Mouse (Mus musculus) midbrain, embryonic 10.5 days (tissue): Measurements from ENCODE around the gene Cfd. TPM values are rescaled to one million over a fixed set of nuclear protein-coding genes. Genes with fewer than 3 reads are reported as not detected.
A peak's percentile ranks its signal among the peaks of the same experiment; 100 is the strongest.

ENCODE experiments used
- DNase-seq: peaks from one replicate; pipeline ENCODE4 v3.0.0-alpha.2; 2017; ENCODE audit warnings: low spot score
- H3K27ac ChIP-seq: fragments of 300-500 bp; sonication (generic); replicated peaks from 2 replicates; pipeline ENCODE4 v1.5.1; 2016; ENCODE audit warnings: mild to moderate bottlenecking
- H3K27me3 ChIP-seq: fragments of 300-500 bp; sonication (generic); 2 replicates; pipeline ENCODE4 v1.6.1; 2016; ENCODE audit warnings: low read depth, mild to moderate bottlenecking; ENCODE audit not compliant: poor library complexity, severe bottlenecking
- H3K36me3 ChIP-seq: fragments of 300-500 bp; sonication (generic); 2 replicates; pipeline ENCODE4 v1.6.1; 2016; ENCODE audit warnings: mild to moderate bottlenecking, moderate library complexity
- H3K4me1 ChIP-seq: fragments of 300-500 bp; sonication (generic); 2 replicates; pipeline ENCODE4 v1.6.1; 2016
- H3K4me3 ChIP-seq: fragments of 300-500 bp; sonication (generic); 2 replicates; pipeline ENCODE4 v1.5.1; 2016; ENCODE audit warnings: mild to moderate bottlenecking, moderate library complexity
- H3K9me3 ChIP-seq: fragments of 300-500 bp; sonication (generic); replicated peaks from 2 replicates; pipeline ENCODE4 v1.6.1; 2016; ENCODE audit warnings: mild to moderate bottlenecking
- WGBS: fragments of 180-500 bp; shearing (Covaris S2); methylation state at CpG from one replicate; pipeline ENCODE4 v1.1.7; 2016; 5-methylcytosine and 5-hydroxymethylcytosine counted together
- polyA plus RNA-seq: library from polyadenylated mRNA; unstranded; fragments of >200 nt; fragmentation: Nextera tagmentation; extraction: Ambion mirVana; gene quantifications from 2 replicates; pipeline ENCODE4 v1.2.1, GENCODE M21; 2016

Gene Cfd
- polyA plus RNA-seq, 1 experiment from 2014 or later: not detected

DNA sequence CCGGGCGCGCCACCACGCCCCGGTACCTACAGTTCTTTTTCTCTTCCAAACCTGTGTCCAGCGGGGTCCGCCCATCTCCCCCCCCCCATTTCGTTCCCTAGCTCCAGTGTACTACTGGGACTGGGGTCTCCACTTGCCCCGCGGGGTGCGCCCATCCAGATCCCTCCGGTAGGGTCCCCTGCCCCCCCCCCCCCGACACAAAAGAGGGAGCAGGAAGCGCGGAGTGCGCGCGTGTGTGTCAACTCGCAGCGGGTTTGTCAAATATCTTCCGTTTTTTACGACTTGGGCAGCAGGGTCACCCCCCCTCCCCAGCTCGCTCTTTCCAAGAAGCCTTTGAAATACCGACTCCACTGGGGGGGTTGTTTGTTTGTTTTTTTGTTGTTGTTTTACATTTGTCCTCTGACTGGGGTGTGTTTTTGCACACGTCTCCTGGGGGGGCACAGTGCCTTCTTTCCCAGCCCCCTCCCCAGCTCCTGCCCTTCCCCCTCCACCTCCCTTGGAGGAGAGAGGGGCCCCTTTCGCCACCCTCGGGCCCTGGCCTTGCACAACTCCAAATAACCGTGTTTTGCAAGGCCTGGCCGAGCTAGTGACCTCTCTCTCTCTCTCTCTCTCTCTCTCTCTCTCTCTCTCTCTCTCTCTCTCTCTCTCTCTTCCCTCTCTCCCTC is 37.5 kb downstream of the Cfd start:
- H3K4me3 ChIP-seq: peak overlapping the region; percentile 98
- H3K36me3 ChIP-seq: peaks cover 31% of the 10 kb centered on the region
- H3K27ac ChIP-seq: peak overlapping the region; percentile 95
- peaks cover 81% of the 10 kb centered on the region for H3K4me1 ChIP-seq
- DNase-seq: peak; percentile 70
- H3K27me3 ChIP-seq: peaks cover 16% of the 10 kb centered on the region
- under 1% methylated on average over 29 of the region's 29 CpGs for WGBS
- no peaks in the 10 kb centered on the region for H3K9me3 ChIP-seq

DNA sequence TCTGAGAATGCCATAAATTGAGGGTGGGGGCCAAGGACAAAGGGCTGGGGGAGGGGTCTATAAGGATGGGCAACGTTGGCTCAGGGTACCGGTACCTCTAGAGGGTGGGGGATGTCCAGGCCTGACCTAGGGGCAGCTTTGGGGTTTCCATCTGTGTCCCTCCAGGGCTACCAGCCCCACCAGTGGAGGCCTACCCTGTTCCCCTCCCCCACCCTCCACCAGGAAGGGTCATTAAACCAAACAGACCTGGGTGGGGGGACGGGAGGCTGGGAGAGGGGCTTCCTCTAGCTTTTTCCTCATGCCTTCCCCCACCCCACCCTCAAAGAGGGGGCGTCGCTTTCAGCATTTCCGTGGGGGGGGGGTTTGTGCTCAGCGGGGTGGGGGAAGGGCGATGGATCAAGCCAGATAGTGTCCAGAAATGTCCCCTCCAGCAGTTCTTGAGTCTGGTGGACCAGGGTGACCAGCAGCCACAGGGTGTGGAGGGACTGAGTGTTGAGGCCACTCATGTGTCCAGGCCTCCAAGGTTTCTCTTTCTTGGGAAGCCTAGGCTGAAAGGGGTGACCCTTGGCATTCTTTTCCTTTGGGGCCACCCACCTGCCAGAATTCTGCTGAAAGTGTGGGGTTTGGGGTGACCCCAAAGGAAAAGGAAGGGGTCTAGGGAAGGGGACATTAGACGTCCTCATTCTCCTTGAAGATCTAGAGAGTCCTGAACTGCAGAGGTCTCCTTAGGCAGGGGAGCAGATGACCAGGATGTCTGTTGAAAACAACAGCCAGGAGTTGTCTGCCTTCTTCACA is 38.5 kb downstream of the Cfd start:
- peaks cover 86% of the 10 kb centered on the region for H3K4me1 ChIP-seq
- H3K4me3 ChIP-seq: peak overlapping the region; percentile 98
- H3K36me3 ChIP-seq: peaks cover 41% of the 10 kb centered on the region
- H3K9me3 ChIP-seq: no peaks in the 10 kb centered on the region
- 30% methylated on average over 9 of the region's 9 CpGs for WGBS
- peaks cover 7% of the 10 kb centered on the region for H3K27me3 ChIP-seq
- DNase-seq: no peak
- peak overlapping the region; percentile 95 for H3K27ac ChIP-seq

DNA sequence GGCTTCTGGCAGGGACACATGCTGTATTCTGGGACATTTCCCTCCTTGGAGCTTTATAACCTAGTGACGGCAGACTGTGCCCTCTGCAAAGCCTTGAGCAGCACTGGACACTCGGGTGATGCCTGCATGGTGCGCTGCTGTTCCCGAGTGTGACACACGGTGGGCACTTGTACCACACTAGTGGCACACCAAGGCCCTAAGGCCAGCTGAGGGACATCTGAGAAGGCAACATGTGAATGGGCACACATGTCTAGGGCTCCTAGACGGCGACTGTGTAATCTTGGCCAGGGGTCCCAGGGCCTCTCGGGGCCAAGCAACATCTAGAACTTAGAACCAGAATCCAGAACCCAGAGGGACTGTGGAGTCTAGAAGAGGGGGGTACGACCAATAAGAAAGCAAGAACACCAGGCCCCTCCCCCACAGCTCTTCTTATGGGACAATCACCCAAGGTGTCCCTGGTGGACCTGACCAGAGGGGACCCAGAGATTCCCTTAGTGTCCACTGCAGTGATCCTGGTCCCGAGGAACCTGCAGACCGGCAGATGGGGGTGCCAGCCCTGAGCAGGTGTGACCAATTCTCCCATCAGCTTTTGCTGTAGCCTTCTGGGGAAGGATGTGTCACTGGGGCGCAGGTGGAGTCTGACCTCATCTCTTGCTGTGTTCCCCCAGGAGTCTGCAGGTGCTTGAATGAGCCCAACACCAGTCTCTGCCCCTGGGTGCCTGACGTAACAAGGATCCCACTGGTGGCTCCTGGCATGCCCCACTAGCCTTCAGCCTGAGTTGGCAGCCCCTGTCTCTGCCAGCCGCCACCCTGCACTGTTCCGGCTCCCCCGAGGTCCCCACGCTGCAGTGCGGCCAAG is 39.5 kb downstream of the Cfd start:
- no peak for DNase-seq
- WGBS: 90% methylated on average over 18 of the region's 18 CpGs
- peaks cover 52% of the 10 kb centered on the region for H3K36me3 ChIP-seq
- H3K4me3 ChIP-seq: peak overlapping the region; percentile 98
- peak overlapping the region; percentile 95; the same call in 1 of the 2 replicates for H3K27ac ChIP-seq
- peaks cover 90% of the 10 kb centered on the region for H3K4me1 ChIP-seq
- H3K9me3 ChIP-seq: no peaks in the 10 kb centered on the region
- H3K27me3 ChIP-seq: peaks cover 11% of the 10 kb centered on the region

DNA sequence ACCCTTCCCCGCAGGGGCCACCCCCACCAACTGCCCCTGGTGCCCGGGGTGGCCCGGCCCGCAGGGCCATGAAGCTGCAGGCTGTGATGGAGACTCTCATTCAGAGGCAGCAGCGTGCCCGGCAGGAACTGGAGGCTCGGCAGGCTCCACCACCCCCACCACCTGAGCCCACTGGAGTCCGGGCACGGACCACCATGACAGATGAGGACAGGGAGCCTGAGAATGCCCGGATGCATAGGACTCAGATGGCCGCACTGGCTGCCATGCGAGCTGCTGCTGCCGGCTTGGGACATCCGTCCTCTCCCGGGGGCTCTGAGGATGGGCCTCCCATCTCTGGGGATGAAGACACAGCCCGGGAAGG is 40.2 kb downstream of the Cfd start:
- peaks cover 17% of the 10 kb centered on the region for H3K27me3 ChIP-seq
- H3K4me3 ChIP-seq: peak overlapping the region; percentile 23
- H3K36me3 ChIP-seq: peaks cover 58% of the 10 kb centered on the region
- WGBS: 92% methylated on average over 16 of the region's 16 CpGs
- peak overlapping the region; percentile 43; the same call in 1 of the 2 replicates for H3K27ac ChIP-seq
- DNase-seq: no peak
- H3K4me1 ChIP-seq: peaks cover 85% of the 10 kb centered on the region
- H3K9me3 ChIP-seq: no peaks in the 10 kb centered on the region

DNA sequence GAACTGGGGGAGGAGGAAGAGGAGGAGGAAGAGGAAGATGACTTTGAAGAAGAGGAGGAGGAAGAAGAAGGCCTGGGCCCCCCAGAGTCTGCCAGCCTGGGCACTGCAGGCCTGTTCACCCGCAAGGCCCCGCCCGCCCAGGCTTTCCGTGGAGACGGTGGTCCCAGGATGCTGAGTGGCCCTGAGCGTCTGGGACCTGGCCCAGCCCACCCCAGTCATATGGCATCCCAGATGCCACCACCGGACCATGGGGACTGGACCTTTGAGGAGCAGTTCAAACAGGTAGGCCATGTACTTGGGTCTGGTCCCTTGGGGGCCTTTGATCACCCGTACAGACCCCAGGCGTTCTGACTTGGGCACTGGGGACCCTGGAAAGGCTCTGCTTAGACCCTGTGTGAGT is 41.1 kb downstream of the Cfd start:
- Histone ChIP-seq H3K4me1 (peaks cover 80% of the 10 kb centered on the region), H3K4me3 (peak overlapping the region; percentile 26; the same call in 1 of the 2 replicates), H3K9me3 (no peaks in the 10 kb centered on the region), H3K27ac (peak overlapping the region; percentile 71), H3K36me3 (peaks cover 65% of the 10 kb centered on the region), H3K27me3 (peaks cover 16% of the 10 kb centered on the region)
- 89% methylated on average over 9 of the region's 9 CpGs for whole genome bisulfite sequencing
- DNase-seq: no peak

DNA sequence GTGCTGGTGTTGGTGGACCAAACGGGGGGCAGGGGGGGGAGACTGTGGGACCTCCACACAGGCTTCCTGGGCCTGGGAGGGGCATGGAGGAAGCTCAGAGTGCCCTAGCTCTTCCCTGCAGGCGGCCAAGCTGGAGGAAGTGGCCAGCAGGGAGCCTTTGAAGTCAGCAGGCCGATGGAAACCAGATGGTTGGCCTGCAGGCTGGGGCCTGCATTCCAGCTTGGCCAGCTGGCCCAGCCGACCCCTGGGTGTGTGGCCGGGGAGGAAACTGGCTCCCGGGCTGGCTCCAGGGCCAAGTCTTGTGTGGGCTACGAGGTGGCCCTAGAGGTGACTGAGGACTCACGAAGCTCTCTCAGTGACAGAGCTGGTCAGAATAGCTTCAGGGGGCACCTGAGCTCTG is 42.1 kb downstream of the Cfd start:
- DNase-seq: peak; percentile 66
- Histone ChIP-seq H3K4me1 (peaks cover 83% of the 10 kb centered on the region), H3K27me3 (peaks cover 20% of the 10 kb centered on the region), H3K4me3 (peak overlapping the region; percentile 25), H3K36me3 (peaks cover 74% of the 10 kb centered on the region), H3K27ac (peak overlapping the region; percentile 71), H3K9me3 (no peaks in the 10 kb centered on the region)
- WGBS: 21% methylated on average over 8 of the region's 8 CpGs

DNA sequence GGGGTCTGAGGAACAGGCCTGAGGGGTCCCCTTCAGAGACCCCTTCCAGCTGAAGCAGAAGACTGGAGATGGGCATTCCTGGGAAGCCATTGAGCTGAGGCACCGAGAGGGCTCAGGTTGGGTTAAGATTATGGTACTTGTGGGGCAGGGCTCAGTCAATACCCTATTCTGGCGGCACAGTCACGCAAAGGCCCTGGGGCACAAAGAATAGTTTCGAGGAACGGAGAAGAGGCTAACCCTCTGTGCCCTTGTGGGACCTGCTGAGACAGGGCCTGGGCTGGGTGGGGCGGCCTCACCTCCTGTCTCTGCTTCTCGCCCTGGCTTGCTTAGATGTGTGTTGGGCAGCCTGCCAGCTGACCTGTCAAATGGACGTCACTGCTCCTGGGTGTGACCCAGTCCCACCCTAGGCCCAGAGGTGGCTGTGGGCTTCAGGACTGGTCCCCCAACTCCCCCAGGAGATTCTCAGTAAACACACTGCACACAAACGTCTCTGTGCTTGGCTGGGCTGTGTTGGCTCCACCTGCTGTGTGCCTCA is 42.6 kb downstream of the Cfd start:
- peaks cover 78% of the 10 kb centered on the region for H3K36me3 ChIP-seq
- H3K9me3 ChIP-seq: no peaks in the 10 kb centered on the region
- WGBS: 68% methylated on average over 9 of the region's 9 CpGs
- peak overlapping the region; percentile 25 for H3K4me3 ChIP-seq
- peak overlapping the region; percentile 71 for H3K27ac ChIP-seq
- peaks cover 83% of the 10 kb centered on the region for H3K4me1 ChIP-seq
- peaks cover 20% of the 10 kb centered on the region for H3K27me3 ChIP-seq
- no peak for DNase-seq

DNA sequence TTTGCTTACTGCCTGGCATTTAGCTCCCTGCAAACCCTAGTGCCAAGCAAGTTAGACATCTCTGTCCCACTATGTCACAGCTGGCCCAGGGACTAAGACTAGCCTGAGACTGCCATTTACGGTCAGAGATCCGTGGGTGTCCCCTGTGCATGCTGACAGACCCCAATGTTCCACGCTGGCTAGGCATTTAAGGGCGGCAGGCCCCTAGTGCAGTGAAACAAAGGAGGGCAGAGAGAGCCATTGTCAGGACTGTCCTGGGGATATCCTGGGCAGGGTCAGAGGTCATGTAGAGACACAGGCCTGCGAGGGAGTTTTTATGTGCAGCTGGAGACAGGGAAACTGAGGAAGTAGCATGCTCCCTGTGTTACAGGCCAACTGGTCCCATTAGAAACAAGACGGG is 43.2 kb downstream of the Cfd start:
- no peaks in the 10 kb centered on the region for H3K9me3 ChIP-seq
- H3K36me3 ChIP-seq: peaks cover 84% of the 10 kb centered on the region
- WGBS: 39% methylated on average over 6 of the region's 6 CpGs
- no peak for DNase-seq
- peaks cover 83% of the 10 kb centered on the region for H3K4me1 ChIP-seq
- peak overlapping the region; percentile 25; the same call in 1 of the 2 replicates for H3K4me3 ChIP-seq
- peaks cover 20% of the 10 kb centered on the region for H3K27me3 ChIP-seq
- H3K27ac ChIP-seq: peak overlapping the region; percentile 71

DNA sequence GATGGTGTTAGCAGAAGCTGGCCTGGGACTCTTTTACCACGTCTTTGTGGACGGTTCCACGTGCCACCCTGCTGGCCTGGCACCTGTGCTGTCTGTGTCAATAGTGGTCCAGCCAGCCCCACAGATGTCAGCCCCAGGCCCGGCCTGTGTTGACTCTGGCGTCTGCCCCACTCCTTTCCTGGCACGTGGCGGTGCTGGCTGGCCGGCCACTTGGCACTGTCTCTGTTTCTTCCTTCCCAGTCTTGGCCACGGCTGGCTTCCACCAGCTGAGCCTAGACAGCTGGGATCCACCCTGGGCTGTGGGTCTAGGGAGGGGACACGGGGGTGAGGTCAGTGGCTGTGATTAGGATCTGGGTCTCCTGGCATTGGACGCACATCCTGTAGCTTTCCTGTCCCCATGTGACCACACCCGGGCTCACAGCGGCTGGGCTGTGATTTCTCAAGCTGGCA is 43.6 kb downstream of the Cfd start:
- Histone ChIP-seq H3K9me3 (no peaks in the 10 kb centered on the region), H3K27me3 (peaks cover 20% of the 10 kb centered on the region), H3K36me3 (peaks cover 86% of the 10 kb centered on the region), H3K4me3 (0 out of 2 replicates have a peak overlapping the region, but pooled peaks have one; percentile 18), H3K4me1 (peaks cover 83% of the 10 kb centered on the region), H3K27ac (peak overlapping the region; percentile 71)
- 73% methylated on average over 13 of the region's 13 CpGs for WGBS
- no peak for DNase-seq

DNA sequence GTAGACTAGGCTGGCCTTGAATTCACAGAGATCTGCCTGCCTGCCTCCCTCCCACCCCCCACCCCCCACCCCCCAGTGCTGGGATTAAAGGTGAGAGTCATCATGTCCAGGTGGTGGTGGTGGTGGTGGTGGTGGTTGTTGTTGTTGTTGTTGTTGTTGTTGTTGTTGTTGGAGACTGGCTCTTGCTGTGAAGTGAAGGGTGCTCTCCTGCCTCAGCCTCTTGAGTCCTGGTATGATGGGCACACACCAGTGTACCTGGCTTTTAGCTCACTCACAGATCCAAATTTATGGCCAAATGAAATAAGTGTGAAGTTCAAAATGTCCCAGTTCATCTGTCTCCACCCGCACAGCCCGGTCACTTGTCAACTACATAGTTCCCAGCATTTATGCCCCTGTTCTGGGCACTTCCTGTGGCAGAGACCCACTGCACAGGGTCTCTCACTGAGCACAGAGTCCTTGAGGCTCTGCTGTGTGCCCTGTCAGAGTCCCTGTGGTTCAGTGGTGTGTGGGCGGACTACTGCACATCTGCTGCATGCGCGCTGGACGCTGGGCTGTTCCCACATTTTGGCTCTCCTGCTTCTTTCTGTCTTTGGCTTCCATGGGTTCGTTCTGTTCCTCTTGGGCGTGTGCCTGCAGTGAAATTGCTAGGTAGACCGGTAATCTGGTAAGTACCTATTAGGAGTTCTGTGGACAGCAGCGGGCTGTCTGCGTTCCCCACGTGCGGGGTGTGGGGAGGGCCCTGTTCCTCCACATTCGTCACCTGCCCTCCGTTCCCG is 44.3 kb downstream of the Cfd start:
- Histone ChIP-seq H3K4me1 (peaks cover 78% of the 10 kb centered on the region), H3K4me3 (0 out of 2 replicates have a peak overlapping the region, but pooled peaks have one; percentile 18), H3K27me3 (peaks cover 20% of the 10 kb centered on the region), H3K36me3 (peaks cover 86% of the 10 kb centered on the region), H3K27ac (peak overlapping the region; percentile 71; the same call in 1 of the 2 replicates), H3K9me3 (no peaks in the 10 kb centered on the region)
- DNase-seq: no peak
- WGBS: 92% methylated on average over 16 of the region's 16 CpGs

DNA sequence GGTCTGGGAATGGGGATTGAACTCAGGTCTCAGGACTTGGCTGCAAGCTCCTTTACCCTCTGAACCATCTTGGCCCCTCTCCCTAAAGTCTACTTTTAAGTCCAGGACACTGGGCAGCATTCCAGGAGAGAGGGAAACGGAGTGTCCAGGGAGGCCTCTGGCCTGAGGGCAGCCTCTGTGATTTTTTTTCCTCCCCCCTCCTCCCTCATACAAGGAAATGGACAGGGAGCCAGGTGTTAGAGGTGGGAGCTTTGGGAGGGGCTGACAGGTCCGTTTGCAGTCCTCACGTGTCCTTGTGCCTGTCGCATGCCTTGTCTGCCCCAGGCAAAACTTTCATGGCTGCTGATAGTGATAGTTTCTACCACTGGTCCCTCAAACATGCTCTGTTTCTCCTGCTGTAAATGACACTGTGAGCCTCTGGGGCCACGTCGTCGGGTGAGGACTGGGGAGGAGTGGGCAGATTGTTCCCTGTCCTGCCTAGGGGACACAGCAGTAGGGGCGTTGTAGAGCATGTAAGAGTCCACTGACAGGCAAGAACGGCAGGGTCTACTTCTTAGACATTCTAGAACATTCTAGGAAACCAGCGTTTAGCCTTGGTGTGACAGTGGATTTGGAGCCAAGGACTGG is 45.7 kb downstream of the Cfd start:
- H3K27me3 ChIP-seq: peaks cover 20% of the 10 kb centered on the region
- 83% methylated on average over 10 of the region's 10 CpGs for WGBS
- H3K4me1 ChIP-seq: peaks cover 69% of the 10 kb centered on the region
- H3K36me3 ChIP-seq: peaks cover 81% of the 10 kb centered on the region
- no peak for DNase-seq
- no peak overlapping the region for H3K4me3 ChIP-seq
- no peak overlapping the region for H3K27ac ChIP-seq
- no peaks in the 10 kb centered on the region for H3K9me3 ChIP-seq
